Mouse (Mus musculus) right cerebral cortex, adult 2 months (tissue): ENCODE data around the gene Zfyve21.

Source experiments
- DNase-seq, 2 experiments: peaks; one replicate each; pipeline ENCODE4 v3.0.0; 2021 to 2022; ENCODE audit warnings: low spot score in 2 of 2

Gene Zfyve21

DNA sequence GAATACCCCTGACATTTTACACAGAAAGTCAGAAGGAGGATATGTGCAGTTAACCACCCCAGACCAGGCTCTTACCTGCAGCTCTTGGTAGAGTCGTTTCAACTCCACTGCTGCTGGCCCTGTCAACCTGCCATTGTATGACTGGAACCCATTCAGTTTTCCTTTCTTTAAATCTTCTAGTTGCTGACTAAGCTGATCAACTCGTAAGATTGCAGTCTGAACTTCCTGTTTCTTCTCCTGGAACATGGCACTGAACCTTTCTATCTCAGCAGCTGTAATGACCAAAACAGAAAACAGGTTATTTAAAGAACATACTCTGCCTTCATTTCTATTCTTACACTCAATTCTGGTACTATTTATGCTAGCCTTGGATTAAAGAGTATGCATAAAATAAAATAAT is 29.5 kb downstream of the Zfyve21 start:
- DNase-seq: no peak

DNA sequence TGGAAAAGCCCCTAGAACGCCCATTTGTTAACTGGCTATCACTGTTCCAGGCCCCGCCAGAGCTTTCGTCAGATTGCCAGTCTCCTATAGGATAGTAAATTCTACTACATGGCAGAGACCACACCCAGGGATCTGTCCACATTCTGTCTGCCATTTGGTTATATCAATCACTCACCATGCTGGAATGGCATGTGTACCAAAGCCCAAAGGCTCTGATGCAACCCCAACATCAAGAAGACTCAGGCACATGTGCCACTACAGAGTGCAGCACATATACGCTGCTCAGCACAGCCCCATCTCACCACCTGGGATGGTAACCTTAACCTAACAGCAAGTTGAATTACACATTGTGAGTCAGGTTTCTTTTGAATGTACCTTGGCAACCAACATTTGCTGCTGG is 32.0 kb downstream of the Zfyve21 start:
- no peak for DNase-seq

DNA sequence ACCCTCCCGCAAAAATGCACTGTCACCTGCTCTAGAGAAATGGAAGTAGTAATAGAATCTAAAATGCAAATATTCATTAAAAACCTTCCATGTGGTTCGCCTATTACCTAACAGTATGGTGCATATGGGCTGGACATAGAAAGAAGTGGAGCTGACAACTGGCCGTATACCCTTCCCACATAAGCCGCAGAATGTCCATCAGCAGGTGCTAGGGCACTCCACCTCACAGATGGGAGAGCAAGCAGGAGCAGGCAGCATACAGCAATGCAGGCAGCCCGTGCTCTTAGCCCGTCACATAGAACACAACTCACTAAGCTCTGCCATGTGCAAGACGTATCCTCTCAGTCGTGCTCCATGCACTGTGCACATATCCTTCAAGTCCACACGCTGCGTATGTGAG is 32.8 kb downstream of the Zfyve21 start:
- no peak for DNase-seq

DNA sequence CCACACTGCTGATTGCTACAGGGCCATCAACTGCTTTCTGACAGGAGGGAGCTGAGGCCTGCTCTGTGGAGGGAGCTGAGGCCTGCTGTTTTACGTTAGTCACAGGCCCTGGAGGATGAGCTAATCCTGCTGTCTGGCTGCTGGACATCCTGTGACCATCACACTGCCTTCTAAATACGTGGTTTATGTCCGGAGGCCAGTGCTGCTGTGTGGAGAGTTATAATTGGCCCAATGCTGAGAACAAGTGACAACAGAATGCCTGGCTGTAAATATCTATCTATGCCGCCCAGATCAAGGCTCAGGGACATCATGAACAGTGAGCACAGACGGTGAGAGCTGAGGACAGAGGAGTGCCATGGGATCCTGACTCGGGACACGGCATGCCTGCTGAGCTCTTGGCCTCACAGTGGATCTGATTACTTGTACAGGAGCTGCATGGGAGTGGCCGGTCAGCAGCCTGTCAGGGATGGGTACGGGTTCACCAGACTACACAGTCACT is 34.4 kb downstream of the Zfyve21 start:
- DNase-seq: no peak

DNA sequence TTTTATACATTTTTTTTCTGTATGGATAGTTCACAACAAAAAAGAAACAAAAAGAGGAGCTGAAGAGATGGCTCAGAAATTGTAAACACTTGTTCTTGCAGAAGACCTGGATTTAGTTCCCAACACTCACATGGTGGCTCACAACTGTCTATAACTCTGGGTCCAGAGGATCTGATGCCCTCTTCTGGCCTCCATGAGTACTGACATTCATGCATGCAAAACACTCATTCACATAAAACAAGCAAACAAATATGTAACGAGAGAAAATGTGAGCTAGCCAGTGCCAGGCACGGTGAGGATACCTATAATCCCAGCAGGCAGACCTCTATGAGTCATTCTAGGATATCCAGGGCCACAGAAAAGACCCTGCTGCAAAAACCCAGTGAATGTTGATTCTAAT is 37.3 kb downstream of the Zfyve21 start:
- no peak for DNase-seq

DNA sequence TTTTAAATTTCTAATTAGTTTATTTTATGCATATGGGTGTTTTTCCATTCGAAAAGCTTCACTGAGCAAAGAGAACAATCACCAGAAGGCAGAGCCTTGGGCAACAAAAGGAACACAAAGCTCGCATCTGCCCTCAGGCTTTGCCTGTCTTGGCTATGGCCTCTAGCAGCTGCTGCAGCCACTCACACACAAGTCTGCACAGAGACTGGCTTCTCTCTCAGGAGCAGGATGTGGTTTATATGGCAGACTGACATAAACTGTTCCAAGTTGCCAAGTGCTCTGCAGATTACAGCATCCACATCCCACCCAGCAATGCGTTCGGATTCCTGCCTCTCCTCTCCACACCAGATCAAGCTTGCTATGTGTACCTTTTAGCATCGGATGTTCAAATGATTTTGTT is 37.8 kb downstream of the Zfyve21 start:
- DNase-seq: no peak

DNA sequence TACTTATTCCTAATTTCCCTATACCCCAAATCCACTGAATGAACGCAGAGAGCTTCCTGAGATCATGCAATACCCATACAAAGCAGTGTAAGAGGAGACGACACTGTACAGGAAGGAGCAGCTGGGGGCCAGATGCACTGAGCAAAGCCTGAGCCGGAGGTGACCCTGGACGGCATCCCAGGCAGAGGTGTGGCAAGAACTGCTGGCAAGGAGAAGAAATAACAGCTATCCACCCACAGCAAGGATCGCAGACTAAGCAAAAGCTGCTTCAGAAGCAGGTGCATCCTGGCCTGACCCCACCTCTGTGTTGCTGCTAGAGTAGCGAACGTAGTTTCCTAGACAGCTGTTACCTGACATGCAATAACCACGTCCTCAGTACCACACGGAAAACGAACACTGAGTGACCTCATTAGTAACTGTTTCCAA is 39.1 kb downstream of the Zfyve21 start:
- DNase-seq: no peak

DNA sequence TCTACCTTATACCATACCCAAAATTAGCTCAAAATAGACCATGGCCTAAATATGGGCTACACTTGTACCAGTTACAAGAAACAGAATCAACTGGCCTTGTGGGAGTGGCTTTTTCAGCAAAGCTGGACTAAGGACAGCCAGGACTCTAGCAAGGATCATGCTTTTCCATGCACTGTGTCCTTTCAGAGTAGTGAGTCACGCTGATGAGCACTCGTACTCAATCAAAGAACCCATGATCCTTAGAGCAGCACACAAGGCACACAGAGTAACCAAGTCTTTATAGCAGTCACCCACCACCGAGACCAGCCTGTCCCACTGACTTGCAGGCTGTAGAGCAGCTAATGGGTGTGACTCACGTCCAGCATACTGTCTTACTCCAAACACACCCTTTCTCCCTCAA is 39.6 kb downstream of the Zfyve21 start:
- DNase-seq: no peak

DNA sequence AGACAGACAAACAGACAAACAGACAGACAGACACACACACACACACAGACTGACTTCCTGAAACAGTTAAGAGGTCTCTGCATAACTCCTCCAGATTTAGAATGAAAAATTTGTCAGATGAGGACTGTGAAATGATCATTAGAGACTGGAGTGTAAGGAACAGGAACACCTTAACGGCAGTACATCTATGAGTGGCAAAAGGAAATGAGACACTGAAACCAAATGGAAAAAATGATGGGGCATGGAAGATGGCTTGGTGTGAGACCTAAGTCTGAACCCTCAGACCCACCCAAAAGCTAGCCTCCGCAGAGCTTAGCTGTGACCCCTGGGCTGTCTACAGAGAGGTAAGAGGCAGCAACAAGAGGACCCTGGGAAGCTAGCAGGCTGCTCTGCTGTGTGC is 41.5 kb downstream of the Zfyve21 start:
- no peak for DNase-seq

DNA sequence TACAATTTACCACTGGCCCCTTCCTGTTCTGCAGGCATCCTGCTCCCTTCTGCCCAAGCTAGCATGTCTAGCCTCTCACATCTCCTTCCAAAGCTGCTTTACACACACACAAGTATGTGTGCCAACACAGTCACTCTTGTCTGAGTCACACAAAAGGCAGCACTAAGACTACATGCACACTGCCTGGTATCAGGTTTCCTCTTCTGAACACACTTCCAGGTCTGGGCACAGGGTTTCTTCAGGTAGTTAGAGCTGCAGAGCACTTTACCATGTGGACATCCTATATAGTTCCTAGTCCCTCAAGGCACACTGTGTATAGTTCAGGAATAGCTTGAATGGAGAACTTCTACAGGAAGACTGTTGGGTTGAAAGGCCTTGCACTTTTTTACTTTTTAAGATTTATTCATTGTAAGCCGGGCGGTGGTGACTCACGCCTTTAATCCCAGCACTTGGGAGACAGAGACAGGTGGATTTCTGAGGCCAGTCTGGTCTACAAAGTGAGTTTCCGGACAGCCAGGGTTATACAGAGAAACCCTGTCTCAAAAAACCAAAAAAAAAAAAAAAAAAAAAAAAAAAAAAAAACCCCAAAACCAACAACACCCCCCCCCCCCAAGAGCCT is 50.3 kb downstream of the Zfyve21 start:
- DNase-seq: no peak

DNA sequence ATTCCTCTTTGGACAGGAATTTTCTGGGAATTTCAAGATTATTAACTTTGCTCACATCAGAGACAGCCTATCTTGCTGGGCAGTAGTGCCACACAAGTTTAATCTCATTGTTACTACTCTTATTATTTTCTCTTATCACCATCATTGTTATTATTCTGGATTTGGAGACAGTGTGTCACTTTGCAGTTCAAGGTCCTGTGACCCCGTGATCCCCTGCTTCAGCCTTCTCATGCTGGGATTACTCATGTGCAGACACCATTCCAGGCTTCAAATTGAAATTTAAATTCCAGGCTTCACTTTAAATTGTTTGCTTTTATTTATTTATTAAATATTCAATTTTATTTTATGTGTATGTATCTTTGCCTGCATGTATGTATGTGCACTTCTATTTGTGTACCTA is 55.8 kb downstream of the Zfyve21 start:
- DNase-seq: no peak

DNA sequence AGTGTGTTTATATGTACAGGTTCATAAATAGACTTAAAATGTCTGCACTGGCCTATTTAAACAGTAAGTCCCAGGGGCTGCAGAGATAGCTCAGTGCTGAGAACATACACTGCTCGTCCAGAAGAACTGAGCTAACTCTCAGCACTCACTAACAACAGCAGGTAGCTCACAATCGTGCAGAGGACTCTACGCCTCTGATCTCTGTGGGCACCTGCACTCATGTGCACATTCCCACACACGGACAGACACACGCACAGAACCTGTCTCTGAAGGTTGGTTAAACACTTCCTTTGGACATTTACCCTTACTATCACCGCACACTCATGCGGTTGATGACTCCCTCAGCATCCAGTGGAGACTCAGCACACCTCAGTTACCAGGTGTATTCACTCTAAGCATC is 56.8 kb downstream of the Zfyve21 start:
- no peak for DNase-seq

DNA sequence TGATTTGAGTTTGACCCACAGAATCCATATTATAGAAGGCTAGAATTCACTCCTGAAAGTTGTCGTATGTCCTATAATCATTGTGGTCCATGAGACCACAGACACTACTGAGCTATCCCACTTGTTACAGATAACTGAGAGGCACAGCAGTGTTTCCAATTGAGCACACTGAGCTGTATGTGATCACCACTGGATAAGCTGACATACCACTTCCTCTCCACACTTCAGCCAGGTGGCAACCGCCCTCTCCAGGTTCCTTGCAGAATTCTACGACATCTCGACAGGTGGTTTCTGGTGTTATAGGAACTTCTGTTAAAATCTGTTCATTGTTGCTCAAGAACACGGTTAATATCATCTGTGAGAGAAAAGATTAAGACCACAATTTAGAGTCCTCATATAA is 58.1 kb downstream of the Zfyve21 start:
- no peak for DNase-seq

DNA sequence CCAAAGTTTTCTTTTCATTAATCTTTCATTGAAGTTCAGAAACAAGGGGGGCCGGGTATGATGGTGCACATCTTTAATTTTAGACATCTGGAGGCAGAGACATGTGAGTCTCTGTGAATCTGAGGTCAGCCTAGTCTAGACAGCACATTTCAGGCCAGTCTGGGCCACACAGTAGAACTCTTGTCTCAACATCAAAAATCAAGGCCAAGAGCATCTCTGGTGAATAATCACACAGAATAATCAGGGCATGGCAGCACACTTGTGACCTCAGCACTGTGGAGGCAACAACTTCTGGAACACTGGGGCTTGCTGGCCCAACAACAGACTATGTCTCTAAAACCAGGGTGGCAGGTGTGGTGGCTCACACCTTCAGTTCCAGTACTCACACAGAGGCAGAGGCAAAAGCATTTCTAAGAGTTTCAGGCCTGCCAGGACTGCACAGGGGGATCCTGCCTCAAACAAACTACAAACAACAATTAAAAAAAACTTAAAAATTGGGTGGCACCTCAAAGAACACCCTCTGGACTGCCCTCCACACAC is 60.7 kb downstream of the Zfyve21 start:
- DNase-seq: no peak

DNA sequence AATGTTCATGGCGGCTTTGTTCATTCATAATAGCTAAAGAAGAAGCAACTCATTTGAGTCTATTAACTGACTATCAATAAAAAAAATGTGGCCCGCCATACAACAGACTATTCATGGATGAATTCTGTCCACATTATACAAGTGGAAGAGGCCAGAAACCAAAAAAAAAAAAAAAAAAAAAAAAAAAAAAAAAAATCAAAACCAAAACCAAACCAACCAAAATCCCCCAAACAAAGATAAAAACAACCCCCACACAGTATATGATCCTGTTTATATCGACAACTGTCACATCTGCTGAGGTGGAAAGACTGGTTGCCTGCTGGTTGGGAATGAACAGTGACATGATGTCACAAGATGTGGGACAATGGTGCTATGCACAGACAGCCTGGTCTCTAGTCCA is 61.5 kb downstream of the Zfyve21 start:
- no peak for DNase-seq

DNA sequence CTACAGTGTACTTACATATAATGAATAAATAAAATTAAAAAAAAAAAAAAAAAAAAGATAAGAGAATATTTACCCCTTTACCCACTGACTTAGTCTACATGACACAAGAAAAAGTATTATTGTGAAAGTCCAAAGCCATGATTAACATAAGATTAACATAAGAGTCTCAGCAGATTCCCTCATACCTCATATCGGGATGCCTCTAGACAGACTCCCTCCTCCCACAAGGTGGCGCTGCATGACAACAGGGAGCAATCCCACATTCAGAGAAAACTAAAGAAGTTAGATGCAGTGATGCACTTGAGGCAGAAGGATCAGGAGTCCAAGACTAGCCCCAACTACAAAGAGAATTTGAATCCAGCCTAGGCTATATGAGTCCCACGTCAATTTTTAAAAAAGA is 64.2 kb downstream of the Zfyve21 start:
- peak; percentile 80 to 84 for DNase-seq
